Mouse (Mus musculus): ENCODE measurements around the gene Dclre1c. TPM values are rescaled to one million over a fixed set of nuclear protein-coding genes. Genes with fewer than 3 reads are reported as not detected.
A peak's percentile ranks its signal among the peaks of the same experiment; 100 is the strongest.

Gene Dclre1c
- total RNA-seq, 2 experiments from 2014 or later: 7.0 to 9.1 TPM

DNA sequence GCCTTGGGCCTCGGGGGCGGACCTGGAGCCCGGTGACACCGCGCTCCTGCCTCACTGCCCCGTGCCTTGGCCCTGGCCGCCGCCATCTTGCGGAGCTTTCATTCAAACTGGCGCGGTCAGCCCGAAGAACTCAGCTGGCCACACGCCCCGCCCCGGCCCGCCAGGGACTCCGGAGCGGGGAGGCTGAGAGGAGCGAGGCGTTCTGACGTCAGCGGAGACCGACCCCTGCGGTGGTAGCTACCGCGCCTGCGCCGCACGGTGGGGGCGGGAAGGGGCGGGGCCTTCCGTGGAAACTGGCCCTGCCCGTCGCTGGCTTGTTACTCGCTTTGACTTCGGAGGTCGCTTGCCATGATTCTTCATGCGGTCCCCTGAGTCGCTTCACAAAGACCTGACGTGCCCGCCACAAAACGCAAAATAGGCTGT lies 50.9 kb downstream of the Dclre1c start, which contains the start of gene Suv39h2:
Gene Suv39h2, minus strand, starts transcription at position 171 of the 423 bp plus-strand sequence.
- peak; percentile 99 to 100 for DNase-seq

DNA sequence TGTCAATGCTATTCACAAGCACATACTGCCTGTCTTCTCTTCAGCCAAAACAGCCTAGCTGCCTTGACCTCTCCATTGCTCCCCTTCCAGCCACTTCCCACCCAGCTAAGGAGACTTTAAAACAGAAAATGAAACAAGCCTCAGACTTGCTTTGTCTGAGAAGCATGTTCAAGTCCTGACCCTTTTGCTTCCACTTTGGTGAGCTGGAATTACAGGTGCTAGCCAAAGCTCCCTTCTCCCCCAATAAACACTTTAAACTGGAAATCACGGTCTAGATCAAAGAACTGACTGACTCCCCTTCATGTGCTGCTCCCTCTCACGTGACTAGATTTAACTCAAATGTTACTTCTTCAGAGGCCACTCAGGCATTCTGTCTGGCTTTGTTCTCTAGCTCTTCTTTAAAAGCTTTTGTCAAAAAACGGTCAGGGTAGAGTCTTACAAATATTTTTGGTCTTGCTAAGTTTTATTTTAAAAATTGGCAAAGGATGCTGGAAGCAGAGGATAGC lies 51.9 kb downstream of the Dclre1c start:
- no peak for DNase-seq

DNA sequence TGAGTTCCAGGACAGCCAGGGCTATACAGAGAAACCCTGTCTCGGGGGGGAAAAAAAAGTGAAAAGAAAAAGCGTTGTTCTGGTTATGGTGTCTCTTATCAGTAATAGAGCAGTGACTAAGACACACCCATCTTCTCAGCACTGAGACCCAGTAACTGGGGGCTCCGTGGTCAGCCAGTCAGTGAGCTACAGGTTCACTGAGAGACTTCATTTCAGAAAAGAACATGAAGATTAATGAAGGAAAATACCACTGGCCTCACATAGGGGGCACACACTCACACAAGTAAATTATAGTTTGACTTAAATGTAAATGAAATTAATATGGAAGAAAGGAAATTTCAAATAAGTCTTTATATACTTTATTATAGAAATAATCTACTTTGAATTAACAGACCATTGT lies 56.3 kb downstream of the Dclre1c start:
- DNase-seq: no peak

DNA sequence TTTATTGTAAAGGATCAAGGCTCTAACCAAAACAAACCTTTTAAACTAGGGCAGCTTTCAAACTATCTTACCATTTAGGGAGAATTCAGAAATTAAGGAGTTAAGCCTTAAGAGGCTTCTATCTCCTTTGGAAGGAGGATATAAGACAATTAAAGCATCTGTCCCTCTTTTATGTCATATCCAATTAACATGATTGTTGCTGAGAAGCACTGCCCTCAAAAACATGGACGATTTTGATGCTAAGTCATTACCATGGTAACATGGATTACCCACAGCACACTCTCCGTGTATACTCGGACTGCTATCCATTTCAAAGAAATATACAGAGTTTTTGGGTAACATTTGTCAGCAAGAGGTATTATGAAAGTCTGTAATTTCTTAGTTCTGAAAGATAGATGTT lies 65.9 kb downstream of the Dclre1c start:
- DNase-seq: no peak

DNA sequence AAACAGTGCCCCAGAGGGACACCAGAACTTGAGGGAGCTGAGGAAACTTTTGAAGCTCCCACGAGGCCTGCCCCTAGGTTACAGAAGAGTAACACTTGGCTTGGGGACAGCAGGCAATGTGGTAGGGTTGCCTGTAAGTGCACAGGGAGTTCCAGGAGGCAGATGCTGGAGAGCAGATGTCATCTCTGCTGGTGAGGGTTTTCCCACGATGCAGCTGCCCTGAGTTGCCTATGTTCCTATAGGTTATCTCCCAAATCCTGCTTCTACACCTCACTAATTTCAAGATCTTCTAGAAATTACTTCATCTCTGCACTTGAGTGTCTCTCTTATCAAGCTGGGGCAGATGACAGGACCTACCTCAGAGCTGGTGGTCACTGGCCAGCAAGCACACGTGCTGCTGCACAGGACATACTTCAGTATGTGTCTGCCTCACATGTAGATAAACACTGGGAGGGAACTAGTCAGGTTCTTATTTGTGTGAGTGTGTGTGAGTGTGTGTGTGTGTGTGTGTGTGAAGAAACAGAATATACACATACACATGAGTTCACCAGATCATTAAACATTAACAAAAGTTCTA lies 70.0 kb downstream of the Dclre1c start:
- DNase-seq: peak in 1 of 2 experiments; percentile 6

DNA sequence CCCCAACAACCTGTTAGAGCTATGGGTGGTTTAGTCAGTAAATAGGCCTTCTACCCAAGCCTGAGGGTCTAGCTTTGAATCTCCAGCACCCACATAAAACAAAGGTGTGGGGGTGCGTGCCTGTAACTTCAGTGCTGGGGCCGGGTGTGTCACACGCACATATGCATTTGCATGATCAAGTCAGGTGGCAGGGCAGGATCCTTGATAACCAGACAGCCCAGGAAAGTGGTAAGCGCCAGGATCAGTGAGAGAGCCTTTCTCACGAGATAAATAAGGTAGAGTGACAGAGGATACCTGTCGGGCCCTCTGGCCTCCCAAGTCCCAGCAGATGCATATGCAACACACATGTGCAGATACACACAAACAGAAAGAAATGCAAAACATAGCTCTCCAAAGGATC lies 75.6 kb downstream of the Dclre1c start:
- no peak for DNase-seq

DNA sequence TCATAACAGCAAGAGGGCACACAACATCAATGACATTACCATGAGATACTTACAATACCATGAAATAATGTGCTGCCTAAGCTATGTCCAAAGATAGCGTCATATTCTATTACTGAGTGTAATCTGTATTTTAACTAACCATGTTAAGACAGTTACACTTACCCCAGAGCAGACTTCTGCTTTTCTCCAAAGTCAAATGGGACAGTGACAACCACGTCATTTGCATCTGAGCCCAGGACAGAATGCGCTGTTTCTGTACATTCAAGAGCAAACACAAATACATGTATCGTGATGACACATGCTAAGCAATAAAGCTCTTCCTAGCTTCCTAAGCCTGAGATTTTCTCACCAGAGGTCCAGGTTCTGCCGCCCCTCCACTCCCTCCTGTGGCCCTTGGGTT lies 77.0 kb downstream of the Dclre1c start:
- DNase-seq: no peak

DNA sequence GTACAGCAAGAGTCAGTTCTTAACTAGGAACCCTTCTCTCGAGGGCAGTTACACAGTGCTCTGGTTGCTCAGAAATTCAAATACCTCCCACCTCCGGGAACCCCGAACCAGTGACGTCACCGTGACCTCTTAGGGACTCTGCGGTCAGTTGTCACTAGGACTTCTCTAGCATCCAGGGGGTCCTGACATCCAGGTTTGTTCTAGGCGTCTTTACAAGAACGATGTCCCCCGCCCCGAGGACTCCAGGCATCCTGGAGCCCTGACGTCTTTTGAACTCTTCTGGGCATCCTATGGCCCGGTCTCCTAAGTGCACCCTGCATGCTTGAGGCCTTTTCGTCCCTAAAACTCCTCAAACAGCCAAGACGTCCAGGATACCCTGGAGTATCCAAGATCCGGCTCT lies 88.1 kb downstream of the Dclre1c start:
- peak; percentile 19 to 24 for DNase-seq

DNA sequence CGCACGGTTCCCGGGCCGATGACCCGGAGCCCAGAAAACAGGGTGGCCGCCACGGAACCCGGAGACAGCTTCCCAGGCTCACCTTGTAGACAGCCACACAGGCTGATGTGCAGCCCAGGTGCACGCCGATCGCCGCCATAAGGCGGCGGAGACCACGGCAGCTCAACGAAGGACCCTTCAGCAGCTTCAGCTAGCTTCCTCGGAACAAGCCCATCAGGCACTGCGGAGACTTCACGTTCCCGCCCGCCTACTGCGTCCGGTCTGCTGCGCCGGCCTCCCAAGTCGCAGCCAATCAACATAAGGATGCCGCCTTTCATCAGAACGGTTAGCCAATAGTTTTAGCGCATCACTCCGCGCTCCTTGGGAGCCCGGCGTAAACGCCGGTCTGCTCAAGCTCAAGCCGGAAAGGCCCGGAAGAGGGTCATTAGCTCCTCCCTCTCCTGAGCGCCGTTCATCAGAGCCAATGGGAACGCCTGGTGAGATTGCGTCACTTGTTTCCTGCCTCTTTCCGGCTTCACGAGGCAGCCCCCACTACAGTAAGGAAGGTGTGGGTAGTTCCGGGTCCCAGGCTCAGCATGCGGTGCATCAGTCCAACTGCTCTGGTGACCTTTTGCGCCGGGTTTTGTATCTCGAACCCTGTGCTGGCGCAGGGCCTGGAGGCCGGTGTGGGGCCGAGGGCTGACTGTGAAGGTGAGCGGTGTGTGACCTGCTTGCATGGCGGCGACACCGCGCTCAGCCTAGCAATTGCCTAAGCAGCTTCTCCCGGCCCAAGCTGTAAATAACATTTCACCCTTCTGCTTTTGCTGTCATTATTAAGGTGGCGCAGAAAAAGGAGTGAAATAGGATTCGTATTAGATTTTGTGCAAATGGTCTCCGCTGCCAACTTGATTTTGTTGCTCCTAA lies 88.9 kb downstream of the Dclre1c start, which contains the start of the genes Gm45902, Hspa14 and Cdnf:
Gene Gm45902, minus strand, starts transcription at position 239 of the 903 bp plus-strand sequence.
Gene Hspa14, minus strand, starts transcription at position 263 of the 903 bp plus-strand sequence.
Gene Cdnf, plus strand, starts transcription at position 479 of the 903 bp plus-strand sequence.
- peak; percentile 93 to 95 for DNase-seq

Other genes with a start within 250 kb of the Dclre1c start
- gene Nmt2, start 139.9 kb upstream of the Dclre1c start, total RNA-seq (2021): 10 to 100 TPM; 42.4 to 80.1 TPM
- gene Rpp38, start 91.5 kb upstream of the Dclre1c start, total RNA-seq (2021): 10 to 100 TPM; 13.3 to 16.9 TPM
- gene Acbd7, start 88.0 kb upstream of the Dclre1c start, total RNA-seq (2021): not detected
- gene Olah, start 26.9 kb upstream of the Dclre1c start, total RNA-seq (2021): under 1 TPM in 1 of 2 experiments, not detected in 1; 0.30 TPM
- gene Meig1, start 1.5 kb upstream of the Dclre1c start, total RNA-seq (2021): under 1 TPM in 1 of 2 experiments, not detected in 1; 0.56 TPM
- 1 to 10 TPM; 1.8 to 2.5 TPM for gene Suv39h2, start 50.9 kb downstream of the Dclre1c start, total RNA-seq (2021)
- gene Gm45902, start 88.7 kb downstream of the Dclre1c start, total RNA-seq (2021): 1 to 10 TPM; 2.3 to 2.8 TPM
- 10 to 100 TPM; 35.4 to 43.6 TPM for gene Hspa14, start 88.7 kb downstream of the Dclre1c start, total RNA-seq (2021)
- 1 to 10 TPM; 3.4 to 4.3 TPM for gene Cdnf, start 88.9 kb downstream of the Dclre1c start, total RNA-seq (2021)
- 10 to 100 TPM; 11.0 to 14.2 TPM for gene Fam107b, start 146.4 kb downstream of the Dclre1c start, total RNA-seq (2021)

All from adrenal gland, postnatal 36 days (tissue).